Mouse (Mus musculus): ENCODE results near the gene Pnpla3.

Pnpla3 gene

GRCm38 (mm10) chr15:84216461-84217084 lies 48.9 kb downstream of the Pnpla3 start:
- no peak for DNase-seq (ENCODE audit: low spot score in 2 of 2)

GRCm38 (mm10) chr15:84217969-84218782 lies 50.5 kb downstream of the Pnpla3 start:
- DNase-seq (ENCODE audit: low spot score in 2 of 2): no peak

- no peak for DNase-seq (ENCODE audit: low spot score in 2 of 2)
Observed at GRCm38 (mm10) chr15:84218783-84219271, 51.2 kb downstream of the Pnpla3 start.

GRCm38 (mm10) chr15:84221539-84221938 lies 53.9 kb downstream of the Pnpla3 start:
- no peak for DNase-seq (ENCODE audit: low spot score in 2 of 2)

- DNase-seq (ENCODE audit: low spot score in 2 of 2): no peak
Observed at GRCm38 (mm10) chr15:84223423-84223822, 55.8 kb downstream of the Pnpla3 start.

GRCm38 (mm10) chr15:84224779-84225178 lies 57.1 kb downstream of the Pnpla3 start:
- DNase-seq (ENCODE audit: low spot score in 2 of 2): no peak

GRCm38 (mm10) chr15:84226918-84227317 lies 59.3 kb downstream of the Pnpla3 start:
- no peak for DNase-seq (ENCODE audit: low spot score in 2 of 2)

GRCm38 (mm10) chr15:84230661-84231060 lies 63.0 kb downstream of the Pnpla3 start:
- no peak for DNase-seq (ENCODE audit: low spot score in 2 of 2)

GRCm38 (mm10) chr15:84231113-84231712 lies 63.6 kb downstream of the Pnpla3 start:
- peak; percentile 28 to 42 for DNase-seq (ENCODE audit: low spot score in 2 of 2)

- DNase-seq (ENCODE audit: low spot score in 2 of 2): peak; percentile 31 to 53
Observed at GRCm38 (mm10) chr15:84231721-84232561, 64.3 kb downstream of the Pnpla3 start, which contains the start of gene Parvb. Gene Parvb, plus strand, starts transcription at chr15:84232043.

- no peak for DNase-seq (ENCODE audit: low spot score in 2 of 2)
Observed at GRCm38 (mm10) chr15:84232609-84233008, 65.0 kb downstream of the Pnpla3 start.

- DNase-seq (ENCODE audit: low spot score in 2 of 2): no peak
Observed at GRCm38 (mm10) chr15:84234794-84235581, 67.4 kb downstream of the Pnpla3 start.

GRCm38 (mm10) chr15:84235646-84236045 lies 68.0 kb downstream of the Pnpla3 start:
- no peak for DNase-seq (ENCODE audit: low spot score in 2 of 2)
